Mouse (Mus musculus) C2C12 (cell line): ENCODE results near the gene Pla2g3. TPM values are rescaled to one million over a fixed set of nuclear protein-coding genes. Genes with fewer than 3 reads are reported as not detected.
A peak's percentile ranks its signal among the peaks of the same experiment; 100 is the strongest.

Source experiments
- H3K27me3 ChIP-seq: one replicate; pipeline ENCODE4 v1.6.1; 2011; ENCODE audit not compliant: control insufficient read depth, insufficient read depth, insufficient read length
- H3K36me3 ChIP-seq: one replicate; pipeline ENCODE4 v1.6.1; 2011; ENCODE audit not compliant: control insufficient read depth, insufficient read depth
- H3K4me3 ChIP-seq: one replicate; pipeline ENCODE4 v1.5.1; 2011; ENCODE audit warnings: mild to moderate bottlenecking, control low read depth; ENCODE audit not compliant: poor library complexity, insufficient read depth, severe bottlenecking
- H3K79me2 ChIP-seq: one replicate; pipeline ENCODE4 v1.6.1; 2011; ENCODE audit not compliant: control insufficient read depth, insufficient read depth
- H3K79me3 ChIP-seq: one replicate; pipeline ENCODE4 v1.6.1; 2011; ENCODE audit warnings: low read depth, control low read depth
- H3ac ChIP-seq: one replicate; pipeline ENCODE3; 2011; ENCODE audit warnings: low read depth; ENCODE audit not compliant: control insufficient read depth, insufficient read length
- CEBPB ChIP-seq: IDR thresholded peaks from one replicate; pipeline ENCODE4 v1.6.1; 2011; ENCODE audit warnings: low read depth, mild to moderate bottlenecking, control low read depth, moderate library complexity
- CTCF ChIP-seq: IDR thresholded peaks from one replicate; pipeline ENCODE4 v1.5.1; 2011; ENCODE audit not compliant: control insufficient read depth, insufficient read depth, insufficient read length
- FOSL1 ChIP-seq: IDR thresholded peaks from one replicate; pipeline ENCODE4 v1.8.0; 2011; ENCODE audit warnings: mild to moderate bottlenecking, low read length; ENCODE audit not compliant: poor library complexity, insufficient read depth, severe bottlenecking
- MAX ChIP-seq: IDR thresholded peaks from one replicate; pipeline ENCODE4 v1.6.1; 2011; ENCODE audit warnings: mild to moderate bottlenecking, control low read depth
- MYOD1 ChIP-seq: IDR thresholded peaks from one replicate; pipeline ENCODE4 v1.6.1; 2011; ENCODE audit warnings: low read depth; ENCODE audit not compliant: control insufficient read depth, insufficient read length
- MYOG ChIP-seq: IDR thresholded peaks from one replicate; pipeline ENCODE4 v1.6.1; 2011; ENCODE audit not compliant: control insufficient read depth, insufficient read length; ENCODE audit errors: extremely low read depth
- USF1 ChIP-seq: IDR thresholded peaks from one replicate; pipeline ENCODE4 v1.6.1; 2011; ENCODE audit warnings: low read depth, mild to moderate bottlenecking, control low read depth, moderate library complexity
- polyA plus RNA-seq: library from polyadenylated mRNA; unstranded; fragments of >200 nt; fragmentation: generic; extraction: Trizol; gene quantifications from one replicate; pipeline ENCODE4 v1.2.1, GENCODE M21; 2012; ENCODE audit warnings: missing spikeins

Pla2g3 gene
- polyA plus RNA-seq, 1 experiment = 0.21 TPM

- no peak overlapping the region for H3K4me3 ChIP-seq
- H3K27me3 ChIP-seq = no peaks in the 10 kb centered on the region
- no peak overlapping the region for H3ac ChIP-seq
- H3K79me3 ChIP-seq = no peaks in the 10 kb centered on the region
- no peaks in the 10 kb centered on the region for H3K36me3 ChIP-seq
- TF ChIP-seq MAX (no peak), CEBPB (no peak), CTCF (no peak), MYOG (no peak), USF1 (no peak), FOSL1 (no peak), MYOD1 (no peak)
- H3K79me2 ChIP-seq = peaks cover under 1% of the 10 kb centered on the region
Observed at GRCm38 (mm10) chr11:3459105-3459468, 29.0 kb upstream of the Pla2g3 start.

GRCm38 (mm10) chr11:3462846-3463245 lies 25.2 kb upstream of the Pla2g3 start:
- no peak overlapping the region for H3K4me3 ChIP-seq
- H3K79me2 ChIP-seq = no peaks in the 10 kb centered on the region
- TF ChIP-seq CTCF = no peak
- TF ChIP-seq CEBPB = no peak
- TF ChIP-seq MYOG = no peak
- TF ChIP-seq MAX = no peak
- no peak for TF ChIP-seq FOSL1
- no peak for TF ChIP-seq MYOD1
- no peak for TF ChIP-seq USF1

GRCm38 (mm10) chr11:3471448-3471850 lies 16.6 kb upstream of the Pla2g3 start:
- Histone ChIP-seq H3K4me3 (no peak overlapping the region), H3K36me3 (no peaks in the 10 kb centered on the region), H3K79me2 (no peaks in the 10 kb centered on the region), H3ac (no peak overlapping the region), H3K27me3 (no peaks in the 10 kb centered on the region), H3K79me3 (no peaks in the 10 kb centered on the region)
- no peak for TF ChIP-seq USF1
- no peak for TF ChIP-seq MAX
- no peak for TF ChIP-seq MYOD1
- TF ChIP-seq CEBPB = no peak
- TF ChIP-seq FOSL1 = no peak
- no peak for TF ChIP-seq MYOG
- no peak for TF ChIP-seq CTCF

More at GRCm38 (mm10) chr11:3462846-3463245, 25.2 kb upstream of the Pla2g3 start:
- Histone ChIP-seq H3ac (no peak overlapping the region), H3K36me3 (no peaks in the 10 kb centered on the region), H3K79me3 (no peaks in the 10 kb centered on the region), H3K27me3 (no peaks in the 10 kb centered on the region)

GRCm38 (mm10) chr11:3472484-3472883 lies 15.6 kb upstream of the Pla2g3 start:
- no peak overlapping the region for H3K4me3 ChIP-seq
- no peaks in the 10 kb centered on the region for H3K27me3 ChIP-seq
- no peaks in the 10 kb centered on the region for H3K79me3 ChIP-seq
- TF ChIP-seq MYOG = no peak
- TF ChIP-seq USF1 = no peak
- no peak for TF ChIP-seq CEBPB
- TF ChIP-seq MAX = no peak
- no peak for TF ChIP-seq MYOD1
- TF ChIP-seq FOSL1 = no peak
- peak; percentile 75 for TF ChIP-seq CTCF
- H3K36me3 ChIP-seq = no peaks in the 10 kb centered on the region
- no peak overlapping the region for H3ac ChIP-seq
- H3K79me2 ChIP-seq = no peaks in the 10 kb centered on the region

- H3K4me3 ChIP-seq = no peak overlapping the region
- no peaks in the 10 kb centered on the region for H3K36me3 ChIP-seq
- no peaks in the 10 kb centered on the region for H3K27me3 ChIP-seq
- no peaks in the 10 kb centered on the region for H3K79me3 ChIP-seq
- no peaks in the 10 kb centered on the region for H3K79me2 ChIP-seq
- H3ac ChIP-seq = no peak overlapping the region
- TF ChIP-seq MYOG = no peak
- TF ChIP-seq CTCF = peak; percentile 82
- TF ChIP-seq MYOD1 = no peak
- no peak for TF ChIP-seq USF1
- no peak for TF ChIP-seq CEBPB
- TF ChIP-seq MAX = no peak
Observed at GRCm38 (mm10) chr11:3474480-3475115, 13.5 kb upstream of the Pla2g3 start.

- Histone ChIP-seq H3K36me3 (no peaks in the 10 kb centered on the region), H3ac (no peak overlapping the region), H3K79me3 (no peaks in the 10 kb centered on the region), H3K79me2 (no peaks in the 10 kb centered on the region), H3K27me3 (no peaks in the 10 kb centered on the region), H3K4me3 (no peak overlapping the region)
- TF ChIP-seq MYOG (no peak), MAX (no peak), MYOD1 (no peak), USF1 (no peak), FOSL1 (no peak), CEBPB (no peak), CTCF (no peak)
Observed at GRCm38 (mm10) chr11:3475489-3475888, 12.6 kb upstream of the Pla2g3 start.
